Mouse (Mus musculus) left cerebral cortex, postnatal 36 days (tissue): ENCODE results near the gene Agpat2. TPM values are rescaled to one million over a fixed set of nuclear protein-coding genes. Genes with fewer than 3 reads are reported as not detected.
A peak's percentile ranks its signal among the peaks of the same experiment; 100 is the strongest.

Source experiments
- DNase-seq, 2 experiments: peaks; one replicate each; pipeline ENCODE4 v3.0.0; 2021 to 2022; ENCODE audit warnings: low spot score in 2 of 2, mixed read lengths in 1 of 2
- intact Hi-C: fragments of 180-260 bp; cut with DNase I; formaldehyde crosslinking; loops from one replicate; pipeline ENCODE4 v1.15.1; 2025
- total RNA-seq, 2 experiments: library from RNA; stranded (reverse); gene quantifications; 2 replicates each; pipeline ENCODE4 v1.2.3; 2021

Agpat2 gene
- total RNA-seq, 2 experiments from 2014 or later, result 1.5 to 1.6 TPM

GRCm38 (mm10) chr2:26628792-26629437 lies 24.7 kb upstream of the Agpat2 start:
- intact Hi-C loops, result loop anchor here (5.0 kb wide), 1 partner anchor 182 kb away; the partner anchor contains the start of gene Sec16a

DNA sequence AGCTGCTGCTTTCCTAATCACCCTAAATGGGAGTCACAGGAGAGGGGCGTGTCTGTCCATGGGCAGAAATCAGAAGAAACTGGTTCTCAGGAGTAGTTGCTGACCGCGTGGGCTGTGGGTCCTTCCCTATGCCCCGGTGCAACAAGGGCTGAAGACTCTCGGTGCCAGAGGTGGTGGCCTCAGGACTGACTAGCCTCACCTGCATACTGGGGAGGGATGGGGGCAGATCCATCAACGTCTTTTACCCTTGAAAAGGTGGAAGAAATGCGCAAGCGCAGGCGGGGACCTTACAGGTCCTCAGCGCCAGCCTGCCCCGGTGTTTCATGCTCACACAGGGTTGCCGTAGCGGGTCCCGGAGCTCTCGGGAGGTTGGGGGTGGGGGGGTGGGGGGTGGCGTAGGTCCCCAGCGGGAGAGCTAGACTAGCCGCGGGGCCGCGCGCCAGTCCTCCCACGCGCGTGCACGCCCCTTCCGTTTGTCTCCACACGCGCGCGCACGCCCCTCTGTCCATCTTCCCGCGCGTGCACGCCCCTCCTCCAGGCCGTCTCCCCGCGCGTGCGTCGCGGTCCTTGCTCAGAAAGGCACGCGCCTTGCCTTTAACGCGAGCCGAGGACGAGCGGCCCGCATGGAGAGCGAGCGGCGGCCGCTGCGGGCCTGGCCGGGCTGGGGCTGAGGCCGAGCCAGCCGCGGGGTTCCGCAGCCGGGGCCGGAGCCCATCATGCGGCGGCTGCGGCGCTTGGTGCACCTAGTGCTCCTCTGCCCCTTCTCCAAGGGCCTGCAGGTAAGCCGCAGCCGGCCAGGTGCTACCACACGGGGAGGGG lies 23.9 kb upstream of the Agpat2 start, which contains the start of gene Fam69b:
Gene Fam69b (plus strand): TSS at position 537 of the 819 bp plus-strand sequence.
- DNase-seq, result peak; percentile 85 to 91
- intact Hi-C loops, result loop anchor here (5.0 kb wide), 1 partner anchor 181 kb away; the partner anchor contains the start of gene Sec16a

More at GRCm38 (mm10) chr2:26628792-26629437, 24.7 kb upstream of the Agpat2 start:
- DNase-seq, result no peak

GRCm38 (mm10) chr2:26626081-26626480 lies 21.9 kb upstream of the Agpat2 start:
- no peak for DNase-seq
- intact Hi-C loops, result loop anchor here (5.0 kb wide), 1 partner anchor 179 kb away; the partner anchor contains the start of gene Sec16a

DNA sequence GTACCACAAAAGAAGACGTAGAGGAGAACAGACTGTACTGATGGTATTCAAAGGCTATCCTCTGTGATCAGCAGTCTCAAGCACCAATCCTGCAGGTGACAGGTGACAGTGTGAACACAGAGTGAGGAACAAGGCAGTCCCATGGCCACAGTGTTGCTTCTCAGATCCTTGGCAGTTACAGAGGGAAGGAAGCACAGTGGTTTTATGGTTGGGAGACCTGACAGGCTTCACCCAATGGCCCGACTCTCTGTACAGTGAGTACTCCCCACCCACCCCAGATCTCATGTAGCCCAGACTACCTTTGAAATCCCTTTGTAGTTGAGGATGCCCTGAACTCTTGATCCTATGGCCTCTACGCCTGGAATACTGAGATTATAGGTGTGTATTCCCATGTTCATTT lies 21.2 kb upstream of the Agpat2 start:
- intact Hi-C loops, result loop anchor here (5.0 kb wide), 1 partner anchor 178 kb away; the partner anchor contains the start of gene Sec16a
- no peak for DNase-seq

DNA sequence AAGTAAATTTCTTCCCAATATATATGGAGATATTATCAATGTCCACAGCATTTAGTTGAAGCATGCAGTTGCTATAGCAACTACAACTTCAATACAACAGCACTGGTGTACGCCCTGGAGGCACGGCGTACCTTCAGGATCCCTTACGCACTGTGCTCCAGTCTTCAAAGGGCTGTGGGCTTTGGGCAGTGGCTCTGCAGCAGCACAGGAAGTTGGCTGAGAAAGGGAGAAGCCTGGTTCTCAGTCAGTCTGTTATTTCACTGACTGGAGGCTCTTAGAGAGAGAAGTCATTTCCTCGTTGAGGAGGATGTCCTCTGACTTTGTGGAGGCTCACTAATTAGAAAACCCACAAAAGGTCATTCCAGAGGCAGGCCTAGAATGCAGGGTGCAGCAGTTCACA lies 18.8 kb upstream of the Agpat2 start:
- intact Hi-C loops, result no loop called here
- no peak for DNase-seq

DNA sequence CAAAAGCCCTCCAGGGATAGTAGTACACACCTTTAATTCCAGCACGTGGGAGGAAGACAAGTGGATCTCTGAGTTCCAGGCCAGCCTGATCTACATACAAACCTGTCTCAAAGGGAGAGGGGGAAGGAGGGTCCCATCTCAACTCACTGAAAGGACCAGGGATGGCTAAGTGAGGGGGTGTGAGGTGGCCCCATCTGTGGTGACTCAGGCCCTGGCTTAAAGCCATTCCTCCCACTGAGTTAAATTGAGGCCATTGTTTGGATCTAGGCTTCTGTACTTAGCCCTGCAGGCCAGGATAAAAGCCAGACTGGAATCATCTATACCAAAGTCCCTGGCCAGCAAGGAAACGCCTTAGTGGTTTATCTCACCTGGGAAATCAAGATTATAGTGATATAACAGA lies 17.0 kb upstream of the Agpat2 start:
- DNase-seq, result no peak
- intact Hi-C loops, result no loop called here

DNA sequence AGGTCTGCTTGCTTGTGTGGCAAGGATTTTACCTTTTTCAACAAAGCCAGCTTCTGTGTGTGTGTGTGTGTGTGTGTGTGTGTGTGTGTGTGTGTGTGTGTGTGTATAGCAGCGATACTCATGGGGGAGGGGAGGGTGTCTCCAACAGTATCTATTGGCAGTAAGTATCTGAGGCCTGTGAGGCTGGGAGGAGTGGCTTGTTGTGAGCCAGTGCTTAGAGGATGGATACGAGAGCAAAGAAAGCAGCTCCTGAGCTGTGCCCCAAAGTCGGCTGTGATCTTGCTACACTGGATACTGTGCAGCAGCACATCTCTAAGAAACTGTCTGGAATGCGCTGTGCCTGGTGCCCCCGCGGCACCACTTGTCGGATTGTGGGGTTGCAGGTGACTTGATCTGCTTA lies 13.7 kb upstream of the Agpat2 start:
- no peak for DNase-seq
- intact Hi-C loops, result no loop called here

- intact Hi-C loops, result no loop called here
- no peak for DNase-seq
These were observed 13.1 kb upstream of the Agpat2 start for GRCm38 (mm10) chr2:26617331-26617730.

DNA sequence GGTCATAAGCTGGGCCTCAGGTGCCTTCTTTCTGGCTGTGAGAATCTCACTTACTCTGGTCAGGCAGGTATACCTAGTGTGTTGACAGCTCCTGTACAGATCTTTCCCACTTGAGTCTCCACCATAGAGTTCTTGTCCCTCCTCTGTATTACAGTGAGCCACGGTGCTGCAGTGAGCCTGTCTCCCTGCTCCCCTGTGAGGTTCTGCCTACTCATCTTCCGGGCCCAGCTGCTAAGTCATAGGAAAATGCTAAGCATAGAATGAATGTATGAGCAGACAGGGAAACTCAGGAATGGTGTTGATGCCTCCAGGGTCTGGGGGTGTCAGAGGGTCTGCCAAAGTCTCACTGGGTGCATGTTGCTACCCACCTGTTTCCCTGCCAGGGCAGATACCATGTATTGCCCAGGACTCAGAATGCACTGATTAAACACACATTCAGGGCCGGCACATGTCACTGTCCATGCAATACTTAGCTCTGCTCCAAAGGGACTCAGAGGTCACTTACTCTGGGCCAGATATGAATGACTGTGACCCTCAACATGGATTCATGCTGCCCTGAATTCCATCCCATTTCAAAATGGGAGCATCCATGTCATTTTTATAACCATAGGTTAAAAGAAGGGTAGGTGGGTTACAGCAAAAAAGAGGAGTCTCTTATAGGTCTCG lies 11.4 kb upstream of the Agpat2 start:
- intact Hi-C loops, result no loop called here
- no peak for DNase-seq

DNA sequence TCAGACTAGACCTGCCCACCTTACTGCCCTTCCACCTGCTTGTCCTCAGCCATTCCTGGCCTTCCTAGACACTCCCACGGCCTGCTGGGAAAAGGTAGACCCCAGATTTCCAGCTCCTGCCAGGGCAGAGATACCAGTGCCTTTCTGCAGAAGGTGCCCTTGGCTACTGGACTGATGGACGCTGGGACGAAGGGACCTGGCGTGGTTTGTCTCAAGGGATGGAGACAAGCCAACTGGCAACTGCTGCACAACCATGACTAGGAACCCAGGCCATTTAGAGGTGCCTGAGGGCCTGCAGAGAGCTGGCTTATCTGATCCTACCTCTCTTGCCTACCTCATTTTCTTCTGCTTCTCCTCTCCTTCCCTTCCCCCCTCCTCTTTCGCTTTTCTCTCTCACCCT lies 10.7 kb upstream of the Agpat2 start:
- intact Hi-C loops, result no loop called here
- DNase-seq, result no peak

DNA sequence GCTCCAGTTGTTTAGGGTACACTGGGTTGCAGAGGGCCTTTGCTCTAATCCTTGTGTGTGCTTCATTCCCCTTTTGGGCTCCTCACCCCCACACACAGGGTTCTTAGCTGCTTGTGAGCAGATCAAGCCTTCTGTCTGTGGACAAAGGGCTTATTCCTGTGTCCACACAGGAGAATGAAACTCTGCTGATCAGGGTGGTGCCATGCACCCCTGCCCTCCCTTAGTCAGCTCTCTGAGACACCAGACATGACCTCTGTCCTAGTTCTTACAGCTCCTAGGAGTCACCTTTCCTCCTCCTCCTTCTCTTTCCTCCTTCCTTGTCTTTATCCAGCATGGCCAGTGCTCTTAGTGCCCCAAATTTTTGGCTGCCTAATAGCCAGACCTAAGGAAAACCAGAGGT lies 7.7 kb upstream of the Agpat2 start:
- DNase-seq, result no peak
- intact Hi-C loops, result no loop called here

DNA sequence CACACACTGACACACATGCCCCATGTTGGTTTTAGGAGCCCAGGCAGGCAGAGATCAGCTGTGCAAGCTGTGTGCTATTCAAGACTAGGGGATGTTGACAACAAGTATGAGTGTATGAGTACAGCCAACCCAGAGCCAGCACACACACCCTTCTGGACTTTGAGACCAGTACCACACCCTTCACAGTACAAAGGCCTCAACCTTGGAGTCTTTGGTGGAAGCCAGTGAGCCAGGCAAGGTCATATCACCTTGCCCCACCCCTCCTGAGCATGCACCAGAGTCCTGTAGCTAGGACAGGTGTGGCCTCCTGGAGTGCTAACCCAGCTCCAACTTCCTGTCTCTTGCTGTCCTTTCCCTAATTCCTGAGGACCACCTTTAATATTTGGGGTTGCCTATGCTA lies 6.8 kb upstream of the Agpat2 start:
- intact Hi-C loops, result no loop called here
- no peak for DNase-seq

GRCm38 (mm10) chr2:26610526-26610925 lies 6.3 kb upstream of the Agpat2 start:
- DNase-seq, result no peak
- intact Hi-C loops, result no loop called here

DNA sequence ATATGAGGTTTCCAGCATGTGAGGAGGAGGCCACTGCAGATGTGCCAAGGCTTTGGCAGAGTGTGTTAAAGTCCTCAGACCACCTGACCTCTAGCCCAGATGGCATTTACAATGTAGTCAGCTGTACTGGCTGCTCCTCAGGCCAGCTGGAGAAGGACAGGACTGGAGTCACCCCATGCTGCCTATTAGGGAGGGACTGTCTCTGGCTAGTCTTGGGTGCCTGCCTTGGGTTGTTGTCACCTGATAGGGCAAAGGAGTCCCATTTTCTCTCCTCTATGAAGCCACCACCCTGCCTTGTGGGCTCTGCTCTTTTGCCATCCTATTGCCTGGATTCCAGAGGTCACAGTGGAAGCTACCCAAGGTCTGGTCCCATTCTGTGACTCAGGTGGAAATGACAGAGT lies 5.0 kb upstream of the Agpat2 start:
- no peak for DNase-seq
- intact Hi-C loops, result no loop called here

GRCm38 (mm10) chr2:26608781-26609180 lies 4.6 kb upstream of the Agpat2 start:
- intact Hi-C loops, result no loop called here
- no peak for DNase-seq

DNA sequence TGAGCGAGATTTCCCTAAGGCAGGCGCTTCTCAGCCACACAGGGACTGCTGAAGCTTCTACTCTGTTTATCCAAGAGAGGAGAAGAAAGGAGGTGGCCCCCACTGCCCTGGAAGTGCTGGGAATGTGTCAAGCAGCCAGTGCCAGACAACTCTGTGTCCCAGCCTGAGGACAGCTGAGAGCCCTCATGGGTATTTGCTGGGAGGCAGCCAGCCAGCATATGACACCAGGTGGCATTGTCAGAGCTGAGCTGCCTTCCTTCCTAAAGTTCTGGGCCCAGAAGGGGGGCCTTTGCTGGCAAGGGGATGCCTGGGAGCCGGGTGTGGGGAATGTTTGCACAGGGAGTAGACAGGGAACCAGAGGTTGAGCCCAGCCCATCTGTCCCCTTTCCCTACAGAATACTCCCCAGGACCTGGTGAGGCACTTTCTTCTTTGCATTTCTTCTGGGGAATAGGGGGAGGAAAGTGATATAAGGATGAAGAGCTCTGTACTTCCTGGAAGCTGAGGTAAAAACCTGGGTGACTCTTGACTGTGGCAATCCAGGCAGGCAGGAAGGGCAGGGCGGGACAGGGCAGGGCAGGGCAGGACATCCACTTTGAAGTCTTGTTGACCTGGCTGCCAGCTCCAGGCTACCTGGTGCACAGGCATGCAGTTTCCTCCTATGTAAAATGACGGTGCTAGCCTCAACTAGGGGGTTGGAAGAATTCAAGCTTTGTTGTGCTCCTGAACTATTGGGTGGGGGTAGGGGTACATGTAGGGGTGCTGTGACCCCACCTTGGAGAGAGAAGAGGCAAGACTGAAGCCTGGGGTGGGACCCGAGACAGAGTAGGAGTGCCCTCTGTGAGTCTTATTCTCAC lies 3.1 kb upstream of the Agpat2 start:
- intact Hi-C loops, result no loop called here
- DNase-seq, result no peak

DNA sequence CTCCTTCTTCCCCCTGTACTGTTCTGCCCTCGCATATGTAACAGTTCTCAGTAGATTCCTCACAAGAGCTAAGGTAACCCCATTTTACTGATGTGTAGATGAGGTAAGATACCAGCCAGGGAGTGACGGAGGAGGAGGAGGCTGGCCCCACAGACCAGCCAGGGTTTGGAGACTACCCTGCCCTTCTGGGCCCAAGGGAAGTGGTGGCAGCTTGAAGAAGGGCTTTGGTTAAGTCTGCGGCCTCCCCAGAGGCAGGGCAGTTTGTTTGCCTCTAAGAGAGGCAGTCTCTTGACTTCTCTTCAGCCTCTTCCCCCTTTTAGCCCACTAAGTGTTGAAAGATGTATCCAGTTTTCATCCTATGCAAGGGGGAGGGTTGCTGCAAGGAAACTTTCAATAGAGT lies 2.4 kb upstream of the Agpat2 start:
- intact Hi-C loops, result no loop called here
- DNase-seq, result no peak

DNA sequence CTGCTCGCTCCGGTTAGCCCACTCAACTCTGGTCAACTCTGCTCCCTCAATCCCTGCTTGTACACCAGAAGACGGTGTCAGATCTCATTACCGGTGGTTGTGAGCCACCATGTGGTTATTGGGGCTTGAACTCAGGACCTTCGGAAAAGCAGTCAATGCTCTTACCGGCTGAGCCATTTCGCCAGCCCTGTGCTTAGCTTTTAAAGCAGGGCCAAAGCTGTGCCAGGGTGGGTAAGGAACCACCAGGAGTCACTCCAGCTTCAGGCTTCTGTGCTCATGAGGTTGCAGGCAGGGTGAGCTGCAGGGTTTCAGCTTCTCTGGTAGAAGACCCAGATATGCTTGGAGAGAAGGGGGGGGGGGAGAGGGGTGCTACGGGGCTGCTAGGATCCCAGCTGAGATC lies 1.1 kb upstream of the Agpat2 start:
- intact Hi-C loops, result no loop called here
- DNase-seq, result no peak

DNA sequence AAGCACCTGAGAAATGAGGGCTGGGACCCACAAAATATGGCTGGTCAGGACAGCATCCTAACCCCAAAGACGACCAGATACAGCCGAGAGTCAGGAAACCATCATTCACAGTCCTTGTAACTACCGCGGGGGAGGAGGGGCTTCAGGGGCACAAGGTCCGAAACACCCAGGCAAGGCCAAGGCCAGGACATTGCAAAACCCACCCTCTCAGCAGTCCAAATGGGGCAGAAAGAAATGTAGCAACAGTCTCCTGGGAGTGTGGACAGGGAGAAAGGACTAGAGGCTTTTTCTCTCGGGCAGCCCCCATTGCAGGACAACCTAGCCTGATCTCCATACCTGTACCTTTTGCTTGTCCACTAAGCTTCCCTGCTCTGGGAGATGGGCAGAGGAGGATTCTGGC lies 1.1 kb downstream of the Agpat2 start:
- DNase-seq, result no peak
- intact Hi-C loops, result no loop called here

GRCm38 (mm10) chr2:26602631-26603030 lies 1.6 kb downstream of the Agpat2 start:
- intact Hi-C loops, result no loop called here

More at GRCm38 (mm10) chr2:26602631-26603030, 1.6 kb downstream of the Agpat2 start:
- no peak for DNase-seq
